Mouse (Mus musculus): ENCODE measurements at regions not wholly inside any gene's neighbourhood (a gene's known extent, or its start where the extent isn't known, plus 50 kb on each side); places are given as distances from the start of the nearest gene placed in this dataset.

GRCm38 (mm10) chr10:122566601-122567000, 112.0 kb upstream of the Ppm1h start:
- no peak for DNase-seq (ENCODE audit: low spot score)

GRCm38 (mm10) chr10:122569546-122570202, 108.9 kb upstream of the Ppm1h start:
- DNase-seq (ENCODE audit: low spot score) = no peak

GRCm38 (mm10) chr10:122570909-122571551, 107.5 kb upstream of the Ppm1h start:
- DNase-seq (ENCODE audit: low spot score) = no peak

GRCm38 (mm10) chr10:122576171-122577063, 102.1 kb upstream of the Ppm1h start:
- DNase-seq (ENCODE audit: low spot score) = no peak

- DNase-seq (ENCODE audit: low spot score) = no peak
Observed at GRCm38 (mm10) chr10:122578209-122579001, 100.2 kb upstream of the Ppm1h start.

GRCm38 (mm10) chr10:122581096-122581495, 97.5 kb upstream of the Ppm1h start:
- no peak for DNase-seq (ENCODE audit: low spot score)

- no peak for DNase-seq (ENCODE audit: low spot score)
Observed at GRCm38 (mm10) chr10:122587541-122587940, 91.0 kb upstream of the Ppm1h start.

GRCm38 (mm10) chr10:122599511-122599910, 79.1 kb upstream of the Ppm1h start:
- DNase-seq (ENCODE audit: low spot score) = no peak

- DNase-seq (ENCODE audit: low spot score) = peak; percentile 29
Observed at GRCm38 (mm10) chr10:122602394-122602793, 76.2 kb upstream of the Ppm1h start.

- DNase-seq (ENCODE audit: low spot score) = no peak
Observed at GRCm38 (mm10) chr10:122603960-122604359, 74.6 kb upstream of the Ppm1h start.

- DNase-seq (ENCODE audit: low spot score) = no peak
Observed at GRCm38 (mm10) chr10:122613281-122613680, 65.3 kb upstream of the Ppm1h start.

- no peak for DNase-seq (ENCODE audit: low spot score)
Observed at GRCm38 (mm10) chr10:122613891-122614290, 64.7 kb upstream of the Ppm1h start.

- no peak for DNase-seq (ENCODE audit: low spot score)
Observed at GRCm38 (mm10) chr10:122614720-122615119, 63.8 kb upstream of the Ppm1h start.

GRCm38 (mm10) chr10:122615658-122616057, 62.9 kb upstream of the Ppm1h start:
- DNase-seq (ENCODE audit: low spot score) = no peak

GRCm38 (mm10) chr10:122616385-122616784, 62.2 kb upstream of the Ppm1h start:
- DNase-seq (ENCODE audit: low spot score) = no peak

GRCm38 (mm10) chr10:122618854-122619253, 59.7 kb upstream of the Ppm1h start:
- DNase-seq (ENCODE audit: low spot score) = no peak

- DNase-seq (ENCODE audit: low spot score) = no peak
Observed at GRCm38 (mm10) chr10:122619406-122620116, 59.0 kb upstream of the Ppm1h start.
